Mouse (Mus musculus) fibroblast of lung, adult 2 months (primary cell): Measurements from ENCODE around the gene Copz2.
A peak's percentile ranks its signal among the peaks of the same experiment; 100 is the strongest.
"Not testable (repeated sequence)": the region's sequence is repeated elsewhere in the genome, so short reads cannot be mapped to it uniquely, and the experiment has no call there.

Experiments
- DNase-seq: peaks from one replicate; pipeline ENCODE4 v3.0.0-alpha.2; 2011; ENCODE audit warnings: low read depth

Gene Copz2

DNA sequence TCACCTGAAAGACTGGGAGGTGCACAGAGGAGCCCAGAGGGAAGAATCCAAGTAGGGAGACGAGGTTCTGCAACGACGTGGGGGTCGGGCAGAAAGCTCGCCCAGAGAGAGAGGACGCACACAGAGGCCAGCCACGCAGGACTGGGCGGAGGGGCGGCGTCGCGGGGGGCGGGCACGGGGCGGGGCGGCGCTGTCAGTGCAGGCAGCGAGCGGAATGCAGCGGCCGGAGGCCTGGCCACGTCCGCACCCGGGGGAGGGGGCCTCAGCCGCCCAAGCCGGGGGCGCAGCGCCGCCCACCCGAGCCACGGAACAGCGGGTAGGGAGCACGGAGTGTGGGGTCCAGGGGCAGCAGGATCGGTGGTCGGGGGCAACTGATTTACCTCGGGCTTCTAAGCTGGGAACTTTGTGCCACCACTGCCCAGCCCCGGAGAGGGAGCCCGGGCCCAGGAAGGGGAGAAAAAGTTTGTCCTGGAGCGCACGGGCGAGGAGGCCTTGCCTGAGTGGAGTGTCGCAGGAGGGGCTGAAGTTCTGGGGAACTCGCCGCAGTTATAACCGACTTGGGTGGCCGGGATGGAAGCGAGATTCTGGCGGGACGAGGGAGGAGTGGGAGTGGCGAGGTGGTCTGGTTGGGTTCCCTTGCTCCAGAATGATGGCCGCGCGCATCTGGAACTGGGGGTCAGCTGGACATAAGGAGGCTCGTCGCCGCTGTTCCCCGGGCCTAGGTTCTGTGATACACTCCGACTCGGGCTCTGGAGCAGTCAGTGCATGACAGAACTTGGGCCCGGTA lies at the start of gene Copz2:
Gene Copz2, plus strand, starts transcription at position 190 of the 787 bp plus-strand sequence.
- no peak for DNase-seq

DNA sequence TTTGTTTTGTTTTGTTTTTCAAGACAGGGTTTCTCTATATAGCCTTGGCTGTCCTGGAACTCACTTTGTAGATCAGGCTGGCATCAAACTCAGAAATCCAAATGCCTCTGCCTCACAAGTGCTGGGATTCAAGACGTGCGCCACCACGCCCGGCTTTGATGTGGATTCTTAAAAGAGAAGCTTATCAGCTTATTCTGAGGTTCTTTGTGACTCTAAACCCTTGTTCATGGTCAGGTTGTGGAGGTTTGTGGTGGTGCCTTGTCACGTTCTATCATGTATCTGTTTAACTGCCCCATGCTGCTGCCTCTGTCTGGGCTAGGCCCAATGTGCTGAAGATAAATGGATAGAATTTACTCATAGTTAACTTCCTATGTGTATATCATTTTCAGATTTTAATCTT lies 44.1 kb upstream of the Copz2 start:
- DNase-seq: no peak

DNA sequence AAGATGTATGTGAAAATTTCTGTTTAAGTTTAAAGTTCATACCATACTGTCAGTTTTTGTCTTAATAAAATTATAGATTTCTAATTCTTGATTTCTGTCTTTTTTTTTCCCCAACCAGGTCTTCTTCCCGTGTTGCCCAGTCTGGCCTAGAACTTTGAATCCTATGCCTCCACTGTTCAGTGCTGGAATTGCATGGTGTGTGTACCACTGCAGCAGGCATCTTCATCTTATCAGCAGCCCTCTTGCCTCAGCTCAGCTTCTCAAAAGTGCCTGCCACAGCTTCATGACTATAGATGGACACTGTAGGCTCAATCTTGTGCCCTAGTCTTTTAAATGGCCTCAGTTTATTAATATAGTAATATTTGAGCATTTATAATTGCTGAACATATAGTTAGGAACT lies 41.6 kb upstream of the Copz2 start:
- no peak for DNase-seq

DNA sequence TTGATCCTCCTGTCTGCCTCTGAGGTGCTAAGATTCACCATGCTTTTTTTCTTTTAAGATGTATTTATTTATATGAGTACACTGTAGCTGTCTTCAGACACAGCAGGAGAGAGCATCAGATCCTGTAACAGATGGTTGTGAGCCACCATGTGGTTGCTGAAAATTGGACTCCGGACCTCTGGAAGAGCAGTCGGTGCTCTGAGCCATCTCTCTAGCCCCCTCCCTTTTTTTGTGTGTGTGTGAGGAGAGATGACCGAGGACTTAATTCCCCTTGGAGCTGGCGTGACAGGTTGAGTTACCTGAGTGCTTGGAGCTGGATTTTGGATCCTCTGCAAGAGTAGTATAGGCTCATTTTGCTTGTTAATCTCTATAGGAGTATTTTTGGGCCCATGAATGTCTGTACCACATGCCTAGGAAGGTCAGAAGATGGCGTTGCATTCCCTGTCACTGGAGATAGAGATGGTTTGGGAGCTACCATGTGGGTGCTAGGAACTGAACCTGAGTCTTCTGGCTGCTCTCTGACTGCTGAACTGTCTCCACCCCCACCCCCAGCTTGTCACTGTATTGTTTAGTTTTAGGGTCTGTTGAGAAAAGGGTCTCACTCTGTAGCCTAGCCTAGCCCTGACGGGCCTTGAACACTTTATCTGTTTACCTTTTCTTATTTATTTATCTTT lies 40.0 kb upstream of the Copz2 start:
- no peak for DNase-seq

DNA sequence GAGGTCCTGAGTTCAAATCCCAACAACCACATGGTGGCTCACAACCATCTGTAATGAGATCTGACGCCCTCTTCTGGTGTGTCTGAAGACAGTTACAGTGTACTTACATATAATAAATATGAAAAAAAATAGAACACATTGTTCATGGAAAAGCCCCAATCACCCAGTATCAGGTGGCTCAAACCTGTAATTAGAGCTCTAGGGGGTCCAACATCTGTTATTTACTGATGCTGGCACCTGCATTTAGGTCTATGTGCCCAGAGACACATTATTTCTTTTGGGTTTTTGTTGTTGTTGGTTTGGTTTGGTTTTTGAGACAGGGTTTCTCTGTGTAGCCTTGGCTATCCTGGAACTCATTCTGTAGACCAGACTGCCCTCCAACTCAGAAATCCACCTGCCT lies 38.5 kb upstream of the Copz2 start:
- not testable (repeated sequence) for DNase-seq

DNA sequence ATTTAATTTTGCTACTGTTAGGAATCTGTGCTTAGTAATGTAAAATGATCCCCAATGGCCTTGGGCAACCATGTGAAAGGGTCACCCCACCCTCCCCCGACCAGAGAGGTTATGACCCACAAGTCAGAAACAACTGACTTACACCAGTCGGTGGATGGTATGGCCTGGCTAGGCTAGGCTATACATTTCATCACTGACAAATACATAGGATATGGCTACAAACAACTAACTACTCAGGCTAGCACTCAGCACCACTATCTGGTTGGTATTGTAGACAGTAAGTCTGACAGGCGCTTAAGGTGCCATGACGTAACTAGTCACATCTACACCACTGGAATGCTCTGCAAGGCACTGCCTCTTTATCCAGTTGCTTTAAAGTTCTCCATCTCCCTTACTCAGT lies 36.2 kb upstream of the Copz2 start:
- no peak for DNase-seq

DNA sequence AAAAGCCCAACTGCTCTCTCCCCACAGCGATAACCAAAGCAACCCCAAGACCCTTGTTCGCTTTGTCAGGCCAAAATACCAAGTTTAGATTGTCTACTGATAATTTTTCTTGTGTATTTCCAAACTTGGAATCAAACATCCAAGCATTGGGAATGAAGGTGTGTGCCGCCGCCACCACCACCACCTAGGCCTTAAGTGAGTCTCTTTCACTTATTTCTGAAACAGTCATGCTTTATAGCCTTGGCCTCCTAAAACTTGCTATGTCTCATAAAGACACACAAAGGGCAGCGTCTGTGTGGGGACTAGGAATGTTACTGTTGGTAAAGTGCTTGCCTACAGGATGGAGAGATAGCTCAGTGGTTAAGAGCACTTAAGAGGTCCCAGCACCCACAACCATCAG lies 35.8 kb upstream of the Copz2 start:
- DNase-seq: no peak

DNA sequence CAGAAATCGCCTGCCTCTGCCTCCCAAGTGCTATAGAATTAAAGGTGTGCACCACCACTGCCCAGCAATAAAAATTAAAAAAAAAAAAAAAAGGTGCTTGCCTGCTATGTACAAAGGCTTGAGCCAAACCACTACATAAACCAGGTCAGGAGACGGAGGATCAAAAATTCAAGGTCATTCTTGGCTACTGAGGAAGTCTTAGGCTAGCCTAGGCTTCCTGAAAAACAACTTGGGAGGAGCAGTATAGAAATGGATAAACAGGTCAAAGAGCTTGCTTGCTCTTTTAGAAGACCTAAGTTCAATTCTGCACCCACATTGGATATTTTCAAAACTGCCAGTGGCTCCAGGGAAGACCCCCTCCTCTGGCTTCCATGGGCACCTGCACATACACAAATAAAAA lies 35.2 kb upstream of the Copz2 start:
- no peak for DNase-seq

DNA sequence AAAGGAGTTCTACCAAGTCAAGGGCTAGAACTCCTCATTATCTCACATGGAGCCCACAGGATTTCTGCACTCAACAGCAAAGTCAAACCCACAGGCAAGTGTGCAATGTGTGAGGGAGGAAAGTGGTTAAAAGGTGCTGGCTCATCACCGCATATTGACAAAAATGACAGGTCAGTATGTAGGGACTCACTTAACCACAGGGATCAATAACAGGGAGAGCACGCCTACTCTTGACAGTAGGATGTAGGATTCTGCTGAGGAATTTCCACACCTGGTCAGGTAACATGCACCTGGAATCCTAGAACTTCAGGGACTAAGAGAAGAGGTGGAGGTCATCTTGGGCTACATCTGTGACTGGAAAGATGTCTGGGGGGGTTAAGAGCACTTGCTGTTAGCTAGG lies 33.8 kb upstream of the Copz2 start:
- DNase-seq: no peak

DNA sequence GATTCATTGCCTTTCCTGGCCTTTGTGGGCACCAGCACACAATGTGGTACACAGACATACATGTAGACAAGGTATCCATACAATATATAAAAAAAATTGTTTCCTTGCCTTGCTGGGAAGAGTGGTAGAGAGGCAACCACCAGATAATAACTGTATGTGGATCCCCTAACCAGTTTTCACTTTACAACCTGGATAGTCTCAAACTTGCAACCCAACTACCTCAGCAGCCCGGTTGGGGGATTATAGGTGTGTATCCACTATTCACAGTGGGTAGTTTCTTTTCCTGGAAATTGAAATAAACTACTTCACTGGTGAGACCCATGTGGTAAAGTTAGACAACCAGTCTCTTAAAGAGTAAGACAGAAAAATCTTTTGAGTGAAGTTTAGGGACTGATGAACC lies 33.2 kb upstream of the Copz2 start:
- no peak for DNase-seq

DNA sequence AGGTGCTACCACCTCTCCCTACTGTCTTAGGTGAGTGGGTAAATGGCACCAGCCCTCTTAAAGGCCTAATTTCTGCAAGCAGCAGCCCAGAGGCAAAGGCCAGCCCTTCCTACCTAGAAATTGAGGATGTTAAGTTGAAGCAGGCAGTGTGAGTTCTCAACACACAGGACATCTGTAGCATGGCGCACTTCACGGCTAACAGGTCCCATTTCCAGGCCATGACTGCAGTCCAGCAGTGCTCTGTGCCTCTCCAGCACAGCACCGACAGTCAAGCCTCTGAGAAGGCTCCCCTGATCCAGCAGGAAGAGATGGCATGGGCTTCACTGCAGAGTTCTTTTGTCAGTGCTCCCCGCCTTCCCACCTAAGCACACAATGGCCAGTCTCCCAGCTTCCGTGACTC lies 32.7 kb upstream of the Copz2 start:
- no peak for DNase-seq

DNA sequence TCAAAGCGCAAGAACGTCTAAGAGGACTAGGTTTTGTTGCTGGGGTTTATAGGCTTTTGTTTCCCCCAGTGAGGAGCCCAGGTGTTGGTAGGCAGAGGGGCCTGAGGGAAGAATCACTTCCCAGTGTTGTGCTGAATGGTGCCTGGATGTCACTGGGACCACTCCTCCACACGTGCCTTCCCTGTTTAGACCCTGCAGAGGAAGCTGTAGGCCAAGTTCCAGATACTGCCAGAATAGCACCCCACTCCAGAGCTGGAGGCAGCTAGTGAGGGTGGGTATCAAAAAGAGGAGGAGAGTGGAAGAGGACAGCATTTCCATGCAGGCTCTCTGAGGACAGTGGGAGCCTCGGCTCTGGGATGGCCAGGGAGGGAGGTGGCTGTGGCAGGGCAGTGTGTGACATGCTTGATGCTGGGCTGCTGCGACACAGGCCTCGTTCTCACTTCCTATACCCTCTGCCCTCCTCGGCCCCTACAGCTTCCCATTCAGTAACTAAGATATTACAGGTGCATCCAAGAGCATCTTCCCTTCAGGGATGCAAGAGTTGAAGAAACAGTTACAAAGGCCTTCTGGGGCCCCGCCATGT lies 31.5 kb upstream of the Copz2 start:
- DNase-seq: no peak

DNA sequence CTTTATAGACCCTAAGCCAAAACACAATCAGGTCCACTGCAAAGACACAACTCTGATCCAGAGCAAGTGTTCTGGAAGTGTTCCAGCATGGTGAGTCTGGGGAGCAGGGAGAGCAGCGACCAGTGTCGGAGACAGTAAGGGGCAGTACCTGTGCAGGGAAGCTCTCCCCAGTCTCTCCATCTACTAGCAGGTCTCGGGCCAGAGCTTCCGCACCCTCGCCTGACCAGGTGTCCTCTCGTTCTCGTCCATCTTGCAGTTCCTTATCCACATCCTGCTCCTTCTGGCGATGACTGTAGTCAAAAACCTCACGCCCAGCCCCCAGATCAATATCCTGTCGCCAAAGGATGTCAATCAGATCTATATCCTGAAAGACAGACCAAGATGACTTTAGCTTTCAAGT lies 27.7 kb upstream of the Copz2 start:
- no peak for DNase-seq

DNA sequence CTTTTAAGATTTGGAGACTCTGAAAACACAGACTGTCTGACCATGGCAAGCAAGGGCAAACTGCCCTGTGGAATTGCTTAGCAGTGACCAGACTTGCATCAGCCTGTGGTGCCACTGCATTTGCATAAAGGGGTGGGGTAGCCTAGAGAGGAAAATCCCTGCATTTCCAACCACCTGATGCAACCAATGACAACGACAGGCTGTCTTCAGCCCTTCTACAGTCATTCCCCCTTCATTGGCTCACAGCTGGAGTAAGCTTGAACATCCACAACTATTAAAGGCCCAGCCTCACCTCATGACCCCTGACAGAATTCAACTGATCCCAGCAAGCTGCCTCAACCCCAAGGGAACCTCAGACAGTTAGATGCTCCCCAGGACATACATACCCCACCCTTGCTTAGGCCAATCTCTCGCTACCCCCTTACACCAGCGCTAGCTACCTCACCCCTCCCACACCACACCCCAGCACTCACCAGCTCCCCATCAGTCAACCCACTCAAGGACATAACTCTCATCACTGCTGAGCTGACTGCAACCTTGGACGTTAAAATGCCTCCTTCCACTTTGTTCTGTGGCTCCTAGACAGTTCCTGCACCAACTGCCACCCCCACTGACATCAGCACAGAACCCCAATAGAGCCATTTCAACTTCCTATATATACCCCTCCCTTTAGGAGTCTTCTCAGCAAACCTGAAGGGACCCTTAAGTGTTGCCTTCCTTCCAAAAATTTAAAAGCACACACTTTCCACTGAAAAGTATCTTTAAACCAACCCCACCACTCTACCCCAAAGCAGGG lies 26.8 kb upstream of the Copz2 start:
- DNase-seq: peak; percentile 82

DNA sequence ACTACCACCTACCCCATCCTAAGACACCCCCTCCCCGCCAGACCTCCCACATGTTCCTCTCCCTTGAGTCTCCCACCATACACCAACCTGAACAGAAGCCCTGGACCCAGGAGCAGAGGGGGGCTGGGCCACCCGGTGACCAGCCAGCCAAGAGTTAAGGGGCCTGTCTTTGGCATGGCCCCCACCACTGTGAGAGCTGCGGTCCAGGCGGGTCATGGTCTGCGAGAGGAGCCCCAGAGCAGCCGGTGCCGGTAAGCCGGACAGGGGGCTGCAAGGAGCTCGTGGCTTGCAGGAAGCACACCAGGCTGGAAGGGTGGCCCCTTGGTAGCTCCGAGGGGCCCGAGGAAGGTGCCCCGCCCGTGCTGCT lies 26.2 kb upstream of the Copz2 start:
- no peak for DNase-seq

DNA sequence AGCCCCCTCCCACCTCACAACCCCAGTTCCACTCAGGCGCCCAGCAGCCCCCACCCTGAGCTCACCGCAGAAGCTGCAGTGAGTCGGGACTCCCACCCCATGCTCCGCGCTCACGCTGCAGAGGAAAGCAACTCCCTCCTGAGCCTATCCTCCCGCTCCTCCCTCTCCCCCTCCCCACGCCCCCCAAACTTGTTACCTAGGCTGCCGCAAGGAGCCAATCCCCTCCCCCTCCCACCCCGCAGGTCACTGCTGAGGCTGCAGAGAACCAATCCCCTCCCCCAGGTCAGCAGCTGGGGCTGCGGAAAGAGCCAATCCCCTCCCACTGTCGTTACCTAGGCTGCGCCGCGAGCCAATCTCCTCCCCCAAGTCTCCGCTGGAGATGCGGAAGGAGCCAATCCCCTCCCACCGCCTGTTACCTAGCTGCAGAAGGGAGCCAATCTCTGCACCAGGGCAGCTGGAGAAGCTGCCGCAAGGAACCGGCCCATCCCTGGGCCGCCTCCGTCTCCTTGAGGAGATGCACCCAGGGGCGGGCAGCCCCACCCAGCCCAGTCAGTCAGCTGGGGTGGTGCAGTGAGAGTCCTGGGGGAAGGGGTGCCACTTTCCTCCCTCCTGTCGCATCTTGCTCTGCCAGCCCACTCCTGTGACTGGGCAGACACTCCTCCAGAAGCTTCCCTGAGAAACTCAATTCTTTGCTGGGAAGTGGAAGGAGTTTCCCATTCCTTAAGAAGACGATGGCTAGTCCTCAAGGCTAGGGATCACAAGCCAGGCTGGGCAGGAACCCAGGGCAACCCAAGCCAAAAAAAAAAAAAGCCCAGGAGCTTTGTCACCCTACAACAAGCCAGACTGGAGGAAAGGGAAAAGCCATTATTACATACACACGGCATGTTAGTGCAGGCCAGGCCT lies 25.5 kb upstream of the Copz2 start:
- peak; percentile 91 for DNase-seq

DNA sequence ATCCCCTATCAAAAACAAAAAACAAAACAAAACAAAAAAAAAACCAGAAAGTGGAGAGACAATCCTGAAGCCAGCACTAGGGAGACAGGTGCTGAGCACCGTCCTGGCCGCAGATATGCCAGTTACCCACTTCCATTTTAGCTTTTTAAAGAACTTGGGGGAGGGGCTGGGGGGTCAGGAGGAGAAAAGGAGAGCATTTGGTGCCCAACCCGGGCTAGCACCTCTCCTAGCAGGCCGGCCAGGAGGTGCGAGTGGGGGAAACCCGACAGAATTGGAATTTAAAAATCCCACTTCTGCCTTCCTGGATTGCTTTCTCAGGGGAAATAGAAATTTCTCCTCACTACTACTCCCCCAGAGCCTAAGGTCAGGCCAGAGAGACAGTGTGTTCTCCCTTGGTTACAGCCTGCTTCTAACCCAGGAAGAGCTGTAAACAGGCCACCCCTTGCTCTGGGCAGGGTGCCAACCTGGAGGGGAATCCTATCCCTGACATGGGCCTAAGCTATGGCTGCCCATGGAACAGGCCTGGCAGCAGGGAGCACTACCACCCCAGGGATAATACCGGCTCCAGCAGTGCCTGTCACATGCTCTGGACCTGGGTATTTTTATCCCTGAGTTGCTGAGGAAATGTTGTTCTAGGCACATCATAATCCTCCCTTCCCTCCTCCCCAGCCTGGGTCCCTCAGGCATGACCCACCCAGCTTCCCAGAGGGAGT lies 24.7 kb upstream of the Copz2 start:
- no peak for DNase-seq

DNA sequence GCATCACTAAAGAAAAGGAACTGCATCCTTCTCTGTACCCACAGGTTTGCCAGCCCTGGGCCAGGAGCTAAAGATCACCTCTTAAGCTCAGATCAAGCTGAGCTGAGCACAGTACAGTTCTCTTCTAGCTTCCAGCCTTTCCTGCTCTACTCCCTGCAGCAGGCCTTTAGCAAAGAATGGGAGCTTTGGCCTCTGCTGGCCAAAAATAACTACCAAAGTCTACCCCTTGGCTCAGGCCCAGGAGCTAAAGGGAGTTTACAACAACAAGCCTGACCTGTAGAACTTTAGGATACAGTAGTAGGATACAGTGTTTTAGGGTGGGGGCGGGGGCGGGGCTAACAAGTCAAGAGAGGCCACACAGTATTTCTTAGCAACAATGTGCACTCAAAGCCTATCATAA lies 23.2 kb upstream of the Copz2 start:
- no peak for DNase-seq

DNA sequence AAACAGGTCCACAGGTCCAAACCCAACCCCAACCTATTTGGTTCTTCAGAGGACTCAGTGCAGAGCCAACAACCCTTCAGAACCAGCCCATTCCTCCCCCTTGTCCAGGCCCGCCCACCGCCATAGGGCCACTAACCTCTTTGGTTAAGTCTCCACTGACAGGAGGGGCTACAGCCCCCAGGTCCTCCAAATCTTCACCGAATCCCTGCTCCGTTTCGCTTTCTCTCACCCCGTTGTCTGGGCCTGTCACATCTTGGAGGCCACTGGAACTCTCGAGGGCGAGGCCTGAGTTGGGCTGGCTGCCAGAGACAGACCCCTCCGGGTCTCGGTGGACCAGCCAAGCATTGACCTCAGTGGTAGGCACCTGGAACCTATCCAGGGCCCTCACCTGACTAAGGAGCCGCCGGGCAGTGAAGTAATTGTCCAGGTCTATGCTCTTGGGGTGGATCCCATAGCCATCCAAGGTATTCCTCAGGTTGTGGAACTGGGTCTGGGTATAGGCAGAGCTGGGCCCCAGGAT lies 22.5 kb upstream of the Copz2 start:
- DNase-seq: no peak

DNA sequence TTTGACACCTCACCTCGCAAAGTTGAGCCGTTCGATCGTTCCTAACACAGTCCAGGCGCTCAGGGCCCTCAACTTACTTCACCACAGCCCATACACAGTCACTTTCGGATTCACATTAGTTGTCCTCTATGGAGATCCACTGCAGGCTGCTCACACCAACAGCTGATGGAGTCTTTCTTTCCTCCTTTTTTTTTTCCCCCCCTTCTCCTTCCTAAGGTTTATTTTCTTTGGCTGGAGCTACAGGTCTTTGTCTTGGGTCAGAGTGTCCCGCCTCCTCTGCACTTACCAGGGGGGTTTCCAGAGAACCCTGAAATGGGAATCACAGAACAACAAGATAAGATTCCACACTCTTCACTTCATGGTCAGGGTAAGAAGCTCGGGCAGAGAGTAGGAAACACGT lies 21.8 kb upstream of the Copz2 start:
- no peak for DNase-seq

DNA sequence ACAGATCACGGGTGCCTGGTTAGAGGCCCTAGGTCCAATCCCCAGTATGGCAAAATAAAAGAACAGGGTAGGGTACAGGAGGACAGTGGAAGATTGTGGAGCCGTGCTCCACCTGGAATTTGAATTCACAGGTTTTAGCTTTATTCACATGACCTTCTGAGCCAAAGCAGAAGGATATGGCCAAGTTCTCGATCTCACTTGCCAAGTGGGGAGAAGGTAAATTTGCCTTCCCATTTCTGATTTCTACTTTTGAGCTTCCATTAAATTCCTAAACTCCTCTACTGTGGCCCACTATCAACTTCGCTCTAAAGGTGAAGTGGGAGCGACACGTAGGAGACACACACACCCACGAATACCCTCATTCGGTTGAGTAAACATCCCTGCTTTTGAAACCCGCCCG lies 20.8 kb upstream of the Copz2 start:
- DNase-seq: no peak
